Mouse (Mus musculus): ENCODE data around the gene H1f0. TPM values are rescaled to one million over a fixed set of nuclear protein-coding genes. Genes with fewer than 3 reads are reported as not detected.
"Not testable (repeated sequence)": the region's sequence is repeated elsewhere in the genome, so short reads cannot be mapped to it uniquely, and the experiment has no call there.

H1f0 gene
- total RNA-seq, 2 experiments from 2014 or later: 73.5 to 88.2 TPM

- intact Hi-C loops (cut with DNase I): no loop called here
- DNase-seq (ENCODE audit: low spot score in 2 of 2): no peak
Measured at GRCm38 (mm10) chr15:79001559-79001958, 26.7 kb upstream of the H1f0 start.

GRCm38 (mm10) chr15:79002036-79002435 is 26.2 kb upstream of the H1f0 start:
- DNase-seq (ENCODE audit: low spot score in 2 of 2): no peak
- intact Hi-C loops (cut with DNase I): no loop called here

- DNase-seq (ENCODE audit: low spot score in 2 of 2): no peak
Measured at GRCm38 (mm10) chr15:79003079-79003478, 25.2 kb upstream of the H1f0 start.

GRCm38 (mm10) chr15:79005581-79005980 is 22.7 kb upstream of the H1f0 start:
- no peak for DNase-seq (ENCODE audit: low spot score in 2 of 2)
- intact Hi-C loops (cut with DNase I): no loop called here

More at GRCm38 (mm10) chr15:79003079-79003478, 25.2 kb upstream of the H1f0 start:
- intact Hi-C loops (cut with DNase I): no loop called here

- intact Hi-C loops (cut with DNase I): no loop called here
- peak; percentile 51 to 68 for DNase-seq (ENCODE audit: low spot score in 2 of 2)
Measured at GRCm38 (mm10) chr15:79006638-79007037, 21.6 kb upstream of the H1f0 start.

- intact Hi-C loops (cut with DNase I): no loop called here
- no peak for DNase-seq (ENCODE audit: low spot score in 2 of 2)
Measured at GRCm38 (mm10) chr15:79007059-79007458, 21.2 kb upstream of the H1f0 start.

GRCm38 (mm10) chr15:79007836-79008235 is 20.4 kb upstream of the H1f0 start:
- intact Hi-C loops (cut with DNase I); DNase-seq (ENCODE audit: low spot score in 2 of 2): not testable (repeated sequence)

GRCm38 (mm10) chr15:79009734-79010133 is 18.5 kb upstream of the H1f0 start:
- DNase-seq (ENCODE audit: low spot score in 2 of 2): no peak
- intact Hi-C loops (cut with DNase I): no loop called here

- intact Hi-C loops (cut with DNase I): no loop called here
- no peak for DNase-seq (ENCODE audit: low spot score in 2 of 2)
Measured at GRCm38 (mm10) chr15:79011550-79011949, 16.7 kb upstream of the H1f0 start.

GRCm38 (mm10) chr15:79013382-79013781 is 14.9 kb upstream of the H1f0 start:
- intact Hi-C loops (cut with DNase I): no loop called here
- no peak for DNase-seq (ENCODE audit: low spot score in 2 of 2)

GRCm38 (mm10) chr15:79018191-79018590 is 10.1 kb upstream of the H1f0 start:
- intact Hi-C loops (cut with DNase I): no loop called here
- DNase-seq (ENCODE audit: low spot score in 2 of 2): no peak

GRCm38 (mm10) chr15:79018886-79019285 is 9.4 kb upstream of the H1f0 start:
- no peak for DNase-seq (ENCODE audit: low spot score in 2 of 2)
- intact Hi-C loops (cut with DNase I): no loop called here

GRCm38 (mm10) chr15:79022671-79023230 is 5.5 kb upstream of the H1f0 start:
- DNase-seq (ENCODE audit: low spot score in 2 of 2): no peak
- intact Hi-C loops (cut with DNase I): no loop called here

GRCm38 (mm10) chr15:79023366-79023765 is 4.9 kb upstream of the H1f0 start:
- no peak for DNase-seq (ENCODE audit: low spot score in 2 of 2)
- intact Hi-C loops (cut with DNase I): no loop called here

- peak in 1 of 2 experiments; percentile 35 for DNase-seq (ENCODE audit: low spot score in 2 of 2)
Measured at GRCm38 (mm10) chr15:79025687-79026308, 2.5 kb upstream of the H1f0 start.

GRCm38 (mm10) chr15:79026511-79027290 is 1.5 kb upstream of the H1f0 start:
- intact Hi-C loops (cut with DNase I): no loop called here
- DNase-seq (ENCODE audit: low spot score in 2 of 2): no peak

More at GRCm38 (mm10) chr15:79025687-79026308, 2.5 kb upstream of the H1f0 start:
- intact Hi-C loops (cut with DNase I): no loop called here

GRCm38 (mm10) chr15:79027291-79028205 is 702 bp upstream of the H1f0 start:
- DNase-seq (ENCODE audit: low spot score in 2 of 2): no peak
- intact Hi-C loops (cut with DNase I): no loop called here

- intact Hi-C loops (cut with DNase I): no loop called here
- no peak for DNase-seq (ENCODE audit: low spot score in 2 of 2)
Measured at GRCm38 (mm10) chr15:79028823-79029484, 704 bp downstream of the H1f0 start.
